Mouse (Mus musculus) embryonic fibroblast, embryonic 13.5 days (primary cell): Measurements from ENCODE around the gene Nxf7. TPM values are rescaled to one million over a fixed set of nuclear protein-coding genes. Genes with fewer than 3 reads are reported as not detected.
"Not testable (repeated sequence)": the region's sequence is repeated elsewhere in the genome, so short reads cannot be mapped to it uniquely, and the experiment has no call there.

Source experiments
- H3K27ac ChIP-seq: 2 replicates; pipeline ENCODE4 v1.5.1; 2012; ENCODE audit warnings: low read length, control low read depth, inconsistent platforms; ENCODE audit not compliant: insufficient read depth
- H3K4me1 ChIP-seq: 2 replicates; pipeline ENCODE4 v1.6.1; 2011; ENCODE audit warnings: low read length; ENCODE audit not compliant: control insufficient read depth, insufficient read depth
- H3K4me3 ChIP-seq: 2 replicates; pipeline ENCODE4 v1.5.1; 2011; ENCODE audit warnings: mild to moderate bottlenecking, control low read depth, low read length; ENCODE audit not compliant: insufficient read depth
- CTCF ChIP-seq: IDR thresholded peaks from 2 replicates; pipeline ENCODE4 v1.5.1; 2011; ENCODE audit warnings: mild to moderate bottlenecking, control low read depth, low read length, moderate library complexity, borderline replicate concordance; ENCODE audit not compliant: insufficient read depth
- POLR2A ChIP-seq: IDR thresholded peaks from 2 replicates; pipeline ENCODE4 v1.6.1; 2011; ENCODE audit warnings: low read depth, mild to moderate bottlenecking, control low read depth, low read length, moderate library complexity
- polyA plus RNA-seq: library from polyadenylated mRNA; stranded (reverse); fragments of >200 nt; gene quantifications from 2 replicates; pipeline ENCODE4 v1.2.4, GENCODE M21; 2011; ENCODE audit warnings: low read depth; ENCODE audit not compliant: missing spikeins, insufficient read length

The Nxf7 gene
- not detected in 2 replicates for polyA plus RNA-seq

DNA sequence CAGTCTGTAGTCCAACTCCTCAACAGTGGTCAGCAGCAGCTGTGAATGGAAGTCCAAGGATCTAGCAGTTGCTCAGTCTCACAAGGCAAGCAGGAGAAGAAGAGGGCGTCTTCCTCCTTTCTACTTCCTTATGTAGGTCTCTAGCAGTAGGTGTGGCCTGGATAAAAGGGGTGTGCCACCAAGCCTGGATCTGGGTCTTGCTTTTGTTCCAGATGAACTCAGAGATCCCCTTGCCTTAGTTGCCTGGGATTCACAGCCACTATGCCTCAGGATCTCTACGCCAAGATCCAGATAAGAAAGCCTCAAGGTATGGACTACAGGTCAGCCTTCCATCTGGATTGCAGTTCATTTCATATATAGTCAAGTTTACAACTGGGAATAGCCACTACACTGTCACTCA, at the start of gene Nxf7:
TSS of gene Nxf7 (minus strand) at position 101 of the 400 bp plus-strand sequence.
- H3K4me1 ChIP-seq: no peaks in the 10 kb centered on the region
- H3K27ac ChIP-seq: no peak within 1 kb of the TSS
- no peak within 1 kb of the TSS for H3K4me3 ChIP-seq
- TF ChIP-seq POLR2A: no peak
- TF ChIP-seq CTCF: no peak

DNA sequence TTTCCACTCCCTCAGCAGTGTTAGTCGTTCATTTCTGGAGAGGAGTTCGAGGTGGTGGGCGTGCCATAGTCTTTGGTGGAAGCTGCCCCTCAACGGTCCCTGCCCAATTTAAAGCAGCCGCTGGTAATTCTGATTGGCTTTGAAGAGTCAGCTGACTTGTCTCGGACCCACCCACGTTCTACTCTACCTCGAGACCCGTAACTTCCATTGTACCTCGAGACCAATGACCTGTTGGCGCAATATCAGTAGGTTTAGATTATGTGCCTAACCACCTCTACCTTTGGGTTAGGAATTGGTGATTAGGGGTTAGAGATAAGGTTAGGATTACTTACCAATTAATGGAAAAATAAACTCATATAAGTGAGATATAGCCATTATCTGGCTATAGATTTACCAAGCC, 29.0 kb upstream of the Nxf7 start, which contains the start of gene Prame:
TSS of gene Prame (minus strand) at position 101 of the 400 bp plus-strand sequence.
- no peaks in the 10 kb centered on the region for H3K4me1 ChIP-seq
- TF ChIP-seq POLR2A: no peak
- no peak for TF ChIP-seq CTCF
- no peak within 1 kb of the TSS for H3K27ac ChIP-seq
- no peak within 1 kb of the TSS for H3K4me3 ChIP-seq

DNA sequence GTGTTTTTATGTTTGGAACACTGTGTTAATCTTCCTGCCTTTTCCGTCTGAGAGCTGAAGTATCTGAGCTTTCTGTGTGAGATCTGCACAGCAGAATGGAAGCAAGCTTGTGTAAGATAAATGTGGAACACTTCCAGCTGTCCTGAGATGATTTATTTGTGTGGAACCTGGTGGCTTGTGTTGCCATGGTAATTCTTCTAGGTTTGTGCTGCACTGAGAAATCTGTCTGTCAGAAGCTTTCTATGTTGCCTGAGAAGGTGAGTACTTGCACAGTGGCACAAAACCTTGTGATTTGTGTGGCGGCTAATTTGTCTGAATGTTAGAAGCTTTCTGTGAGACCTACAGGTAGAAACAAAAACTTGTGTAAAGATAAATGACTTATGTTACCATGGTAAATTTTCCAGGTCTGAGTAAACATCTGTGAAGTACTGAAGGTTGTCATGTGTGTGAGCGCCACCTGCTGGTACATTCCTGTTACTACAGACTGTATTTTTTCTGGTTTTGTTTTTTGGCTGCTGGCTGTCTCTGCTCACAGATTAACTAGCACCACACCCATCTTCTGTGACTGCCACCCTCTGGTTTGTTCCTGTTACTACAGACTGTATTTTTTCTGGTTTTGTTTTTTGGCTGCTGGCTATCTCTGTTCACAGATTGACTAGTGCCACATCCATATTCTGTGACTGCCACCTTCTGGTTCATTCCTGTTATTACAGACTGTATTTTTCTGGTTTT, 2.9 kb upstream of the Nxf7 start:
- H3K27ac ChIP-seq, H3K4me3 ChIP-seq, H3K4me1 ChIP-seq: not testable (repeated sequence)

DNA sequence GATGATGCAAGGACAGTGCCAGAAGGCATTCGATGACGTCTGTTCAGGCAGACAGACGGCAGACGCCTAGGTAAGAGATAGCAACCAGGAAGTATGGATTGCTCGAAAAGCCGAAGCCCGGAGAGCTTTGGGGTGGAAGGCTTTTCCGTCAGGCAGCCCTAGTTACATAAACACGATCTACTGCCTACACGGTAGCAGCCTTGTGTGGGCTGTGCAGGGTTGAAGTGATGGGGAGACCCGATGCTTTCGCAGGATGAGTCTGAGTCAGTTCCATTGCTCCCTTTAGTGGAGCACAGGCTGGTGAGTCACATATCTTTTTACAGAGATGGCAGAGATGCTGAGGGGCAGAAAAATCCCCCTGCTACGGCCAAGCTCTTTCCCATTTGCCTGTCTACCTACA, 481 bp downstream of the Nxf7 start:
- H3K27ac ChIP-seq: no peak overlapping the region
- H3K4me3 ChIP-seq: no peak overlapping the region
- TF ChIP-seq POLR2A (no peak), CTCF (no peak)
- H3K4me1 ChIP-seq: no peaks in the 10 kb centered on the region

DNA sequence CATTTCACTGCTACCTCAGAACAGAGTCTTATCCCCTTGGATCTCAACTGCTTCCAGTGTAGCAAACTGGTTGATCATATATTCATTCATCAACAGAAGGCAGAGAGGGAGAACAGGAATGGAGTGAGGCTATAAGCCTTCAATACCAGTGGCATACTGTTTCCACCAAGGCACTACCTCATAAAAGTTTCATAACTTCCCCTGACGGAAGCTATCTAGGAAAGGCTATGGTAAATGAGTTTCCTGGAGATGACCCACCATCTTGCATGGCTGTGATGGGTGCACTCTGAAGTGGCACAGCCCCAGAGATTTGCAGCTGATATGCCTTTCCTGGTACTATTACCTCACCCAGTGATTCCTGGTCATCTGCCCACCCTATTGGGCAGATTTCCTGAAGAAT, 22.2 kb downstream of the Nxf7 start:
- H3K4me1 ChIP-seq: no peaks in the 10 kb centered on the region
- no peak for TF ChIP-seq POLR2A
- TF ChIP-seq CTCF: no peak

DNA sequence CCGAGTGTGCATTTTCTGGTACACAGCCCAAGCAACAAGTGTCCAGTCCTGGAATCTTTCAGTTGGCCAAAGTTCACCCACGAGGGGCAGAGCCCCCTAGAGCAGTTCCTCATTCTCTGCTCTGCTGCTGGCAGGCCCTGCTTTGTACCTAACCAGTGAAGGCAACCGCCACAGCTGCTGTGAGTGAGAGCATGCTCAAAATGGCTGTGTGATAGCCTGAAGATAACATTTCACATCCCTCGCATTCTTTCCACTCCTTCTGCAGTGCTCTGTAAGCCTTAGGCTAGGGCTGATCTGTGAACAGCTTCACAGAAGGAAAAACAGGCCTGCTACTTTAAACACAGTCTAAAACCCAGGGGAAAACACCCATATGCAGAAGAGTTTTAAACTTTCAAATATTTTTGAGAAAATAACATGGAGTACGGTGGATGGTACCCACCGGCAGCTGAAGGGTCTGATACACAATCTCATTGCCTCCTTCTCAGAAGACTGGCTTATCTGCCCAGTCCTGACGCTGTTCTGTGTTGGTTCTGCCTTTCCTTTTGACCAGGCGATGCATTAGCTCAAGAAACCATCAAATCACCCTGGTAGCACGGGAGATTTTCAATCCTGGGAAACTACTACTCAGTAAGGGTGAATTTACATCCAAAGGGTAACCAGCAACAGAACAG, 23.5 kb downstream of the Nxf7 start:
- not testable (repeated sequence) for H3K4me1 ChIP-seq, H3K4me3 ChIP-seq, H3K27ac ChIP-seq

More for the DNA sequence above, 22.2 kb downstream of the Nxf7 start:
- no peak overlapping the region for H3K27ac ChIP-seq
- H3K4me3 ChIP-seq: no peak overlapping the region

DNA sequence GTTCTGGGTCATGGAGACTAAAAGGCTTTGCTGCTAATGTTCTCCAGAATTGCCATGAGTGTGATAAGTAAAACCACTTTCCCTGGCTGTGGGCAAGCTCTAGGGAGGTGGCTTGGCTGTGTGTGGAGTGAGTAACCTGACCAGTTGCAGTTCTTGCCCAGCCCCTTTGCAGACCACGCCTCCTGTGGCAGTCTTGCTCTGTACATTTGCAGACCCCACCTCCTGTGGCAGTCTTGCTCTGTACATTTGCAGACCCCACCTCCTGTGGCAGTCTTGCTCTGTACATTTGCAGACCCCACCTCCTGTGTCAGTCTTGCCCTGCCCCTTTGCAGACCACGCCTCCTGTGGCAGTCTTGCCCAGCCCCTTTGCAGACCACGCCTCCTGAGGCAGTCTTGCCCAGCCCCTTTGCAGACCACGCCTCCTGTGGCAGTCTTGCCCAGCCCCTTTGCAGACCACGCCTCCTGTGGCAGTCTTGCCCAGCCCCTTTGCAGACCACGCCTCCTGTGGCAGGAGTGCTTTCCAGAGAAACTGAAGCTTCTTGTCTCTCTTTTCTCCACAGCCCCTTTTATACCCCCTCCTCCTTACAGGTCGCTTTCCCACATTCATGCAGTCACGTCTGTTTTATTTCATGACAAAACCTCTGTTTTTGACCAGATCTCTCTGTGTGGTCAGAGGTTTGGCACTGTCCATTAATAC, 24.2 kb downstream of the Nxf7 start:
- not testable (repeated sequence) for H3K27ac ChIP-seq, H3K4me1 ChIP-seq, H3K4me3 ChIP-seq

DNA sequence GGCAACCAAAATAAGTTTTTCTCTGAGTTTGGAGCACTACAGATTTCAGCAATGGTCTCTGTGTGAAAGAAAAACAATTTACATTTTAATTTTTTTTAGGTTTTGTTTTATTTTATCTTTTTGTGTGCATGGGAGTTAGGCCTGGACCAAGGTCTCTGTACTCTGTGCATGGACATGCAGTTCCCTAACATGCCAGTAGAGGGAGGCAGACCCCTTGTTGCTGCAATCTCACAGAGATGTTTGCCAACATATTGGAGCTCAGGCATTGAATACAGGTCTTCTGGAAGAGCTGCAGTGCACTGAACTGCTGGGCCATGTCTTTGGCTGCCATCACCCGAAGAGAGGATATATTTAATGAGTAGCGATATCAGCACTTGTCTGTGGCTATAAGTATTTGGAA, 29.1 kb downstream of the Nxf7 start:
- not testable (repeated sequence) for H3K4me3 ChIP-seq, H3K27ac ChIP-seq, H3K4me1 ChIP-seq
- TF ChIP-seq CTCF: peak; percentile 68; the same call in 1 of the 2 replicates

DNA sequence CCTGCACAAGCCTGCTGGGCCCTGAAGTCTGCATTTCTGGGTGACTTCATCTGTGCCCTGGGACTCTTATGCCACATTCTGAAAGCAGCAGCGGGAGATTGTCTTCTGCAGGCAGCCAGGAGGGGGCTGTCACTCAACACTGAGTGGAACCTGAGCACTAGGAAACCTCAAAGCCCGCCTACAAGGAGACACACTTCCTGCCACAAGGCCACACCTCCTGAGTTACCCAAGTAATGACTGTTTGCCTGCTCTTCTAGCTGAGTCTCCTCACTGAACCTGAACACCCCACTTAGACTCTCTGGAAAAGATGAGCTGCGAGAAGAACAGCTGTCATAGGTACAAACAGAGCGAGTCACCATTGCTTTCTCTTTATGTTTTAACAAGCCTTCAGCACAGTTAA, 33.6 kb downstream of the Nxf7 start:
- not testable (repeated sequence) for H3K27ac ChIP-seq, H3K4me3 ChIP-seq, H3K4me1 ChIP-seq

DNA sequence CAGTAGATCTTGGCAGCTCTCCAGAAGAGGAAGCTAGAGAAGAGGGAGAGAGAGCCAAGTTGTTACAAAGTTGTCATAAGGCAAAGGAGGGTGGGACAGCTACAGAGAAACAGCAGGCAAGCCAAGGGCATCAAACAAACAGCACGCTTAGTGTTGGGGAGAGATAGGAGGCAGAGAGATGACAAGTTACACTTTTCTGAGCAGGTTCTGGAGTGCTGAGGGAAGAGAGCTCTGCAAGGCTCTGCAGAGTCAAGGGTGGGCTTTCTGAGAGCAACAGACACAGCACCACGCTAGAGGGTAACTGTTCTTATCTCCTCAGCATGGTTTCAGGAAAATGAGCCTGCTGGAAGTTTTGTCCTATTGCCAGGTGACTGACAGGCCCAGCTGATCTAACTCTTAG, 35.7 kb downstream of the Nxf7 start:
- H3K4me3 ChIP-seq: no peak overlapping the region
- TF ChIP-seq CTCF (no peak), POLR2A (no peak)
- H3K27ac ChIP-seq: no peak overlapping the region
- no peaks in the 10 kb centered on the region for H3K4me1 ChIP-seq

DNA sequence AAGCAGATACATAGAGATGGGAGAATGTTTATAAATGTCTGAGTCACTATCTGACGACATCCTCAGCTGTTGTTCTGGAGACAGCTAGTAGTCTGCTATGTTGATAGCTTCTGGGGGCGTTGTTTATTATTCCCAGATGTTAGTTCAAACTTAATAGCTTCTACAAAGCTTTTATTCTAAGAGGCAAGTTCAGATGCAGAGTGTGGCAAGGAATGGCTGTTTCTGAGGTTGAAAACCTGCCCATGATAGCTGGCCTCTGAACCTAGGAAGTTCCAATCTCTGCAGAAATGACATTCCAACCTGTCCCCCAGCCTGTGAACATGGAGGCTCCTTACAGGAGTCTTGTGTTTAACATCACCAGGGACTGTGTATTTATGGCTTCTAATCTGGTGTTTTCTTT, 36.9 kb downstream of the Nxf7 start:
- H3K4me1 ChIP-seq, H3K4me3 ChIP-seq, H3K27ac ChIP-seq: not testable (repeated sequence)

DNA sequence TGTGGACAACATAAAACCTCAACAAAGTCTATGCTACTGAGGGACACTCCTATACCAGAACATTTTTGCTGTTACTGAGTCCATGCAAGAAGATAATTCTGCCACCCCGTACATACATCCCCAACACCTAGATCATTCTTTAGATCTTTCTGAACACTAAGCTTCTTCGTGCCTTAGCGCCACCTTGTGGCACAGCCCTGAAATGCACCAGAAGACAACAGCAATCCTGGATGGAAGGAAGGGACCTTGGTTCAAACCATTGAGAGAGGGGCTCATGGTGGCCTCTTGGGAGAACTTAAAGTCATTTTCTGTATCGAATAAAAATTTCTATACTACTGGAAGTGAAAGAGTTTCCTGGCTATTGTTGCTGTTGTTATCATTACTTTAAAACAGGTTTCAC, 37.6 kb downstream of the Nxf7 start:
- H3K27ac ChIP-seq, H3K4me3 ChIP-seq, H3K4me1 ChIP-seq: not testable (repeated sequence)

DNA sequence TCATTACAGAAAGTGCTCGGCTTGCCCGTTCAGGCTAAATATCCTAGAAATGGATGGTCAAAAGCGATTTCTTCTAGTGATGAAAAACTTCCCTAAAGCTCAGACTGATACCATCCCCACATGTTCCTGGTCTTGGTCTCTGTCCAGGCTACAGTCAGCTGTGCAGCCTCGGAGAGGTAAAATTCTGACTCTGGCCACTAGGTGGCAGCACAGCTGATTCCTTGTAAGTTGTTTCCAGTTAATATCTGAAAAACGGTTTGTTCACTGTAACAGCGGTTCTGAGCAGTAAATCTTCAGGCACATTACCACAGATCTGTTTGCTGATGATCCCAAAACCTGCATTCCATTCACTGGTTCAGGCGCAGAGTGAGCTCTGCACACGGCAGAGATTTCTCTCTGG, 38.9 kb downstream of the Nxf7 start:
- not testable (repeated sequence) for H3K27ac ChIP-seq, H3K4me3 ChIP-seq, H3K4me1 ChIP-seq
